Mouse (Mus musculus) heart, embryonic 13.5 days (tissue): Measurements from ENCODE around the gene Ttpal. TPM values are rescaled to one million over a fixed set of nuclear protein-coding genes. Genes with fewer than 3 reads are reported as not detected.

Experiments used
- ATAC-seq: fragments of 200-750 bp; cut with Nextera tagmentation; 2 replicates; pipeline ENCODE4 v1.8.0; 2017; ENCODE audit warnings: moderate TSS enrichment; ENCODE audit not compliant: insufficient number of reproducible peaks, low FRiP score, low TSS enrichment; ENCODE audit errors: extremely low read depth
- H3K27ac ChIP-seq: fragments of 300-500 bp; sonication (generic); replicated peaks from 2 replicates; pipeline ENCODE4 v1.5.1; 2015; ENCODE audit warnings: moderate library complexity, mild to moderate bottlenecking, inconsistent platforms
- H3K27me3 ChIP-seq: fragments of 300-500 bp; sonication (generic); replicated peaks from 2 replicates; pipeline ENCODE4 v1.6.1; 2015; ENCODE audit warnings: mild to moderate bottlenecking, inconsistent platforms
- H3K36me3 ChIP-seq: fragments of 300-500 bp; sonication (generic); 2 replicates; pipeline ENCODE4 v1.6.1; 2015; ENCODE audit warnings: mild to moderate bottlenecking, inconsistent platforms
- H3K4me1 ChIP-seq: fragments of 300-500 bp; sonication (generic); 2 replicates; pipeline ENCODE4 v1.6.1; 2015; ENCODE audit warnings: inconsistent platforms
- H3K4me2 ChIP-seq: fragments of 300-500 bp; sonication (generic); 2 replicates; pipeline ENCODE4 v1.6.1; 2015; ENCODE audit warnings: inconsistent platforms, mild to moderate bottlenecking, moderate library complexity
- H3K4me3 ChIP-seq: fragments of 300-500 bp; sonication (generic); 2 replicates; pipeline ENCODE4 v1.5.1; 2015; ENCODE audit warnings: moderate library complexity, mild to moderate bottlenecking, inconsistent platforms
- H3K9ac ChIP-seq: fragments of 300-500 bp; sonication (generic); 2 replicates; pipeline ENCODE4 v1.6.1; 2015; ENCODE audit warnings: inconsistent platforms, mild to moderate bottlenecking, moderate library complexity
- H3K9me3 ChIP-seq: fragments of 300-500 bp; sonication (generic); 2 replicates; pipeline ENCODE4 v1.6.1; 2016; ENCODE audit warnings: inconsistent platforms
- WGBS: fragments of 180-500 bp; shearing (Covaris S2); methylation state at CpG from one replicate; pipeline ENCODE4 v1.1.7; 2015; ENCODE audit warnings: mixed read lengths; 5-methylcytosine and 5-hydroxymethylcytosine counted together
- polyA plus RNA-seq: library from polyadenylated mRNA; unstranded; fragments of >200 nt; fragmentation: Nextera tagmentation; extraction: Ambion mirVana; gene quantifications from 2 replicates; pipeline ENCODE4 v1.2.1, GENCODE M21; 2015

Ttpal gene
- polyA plus RNA-seq, 1 experiment from 2014 or later = 18.8 TPM

DNA sequence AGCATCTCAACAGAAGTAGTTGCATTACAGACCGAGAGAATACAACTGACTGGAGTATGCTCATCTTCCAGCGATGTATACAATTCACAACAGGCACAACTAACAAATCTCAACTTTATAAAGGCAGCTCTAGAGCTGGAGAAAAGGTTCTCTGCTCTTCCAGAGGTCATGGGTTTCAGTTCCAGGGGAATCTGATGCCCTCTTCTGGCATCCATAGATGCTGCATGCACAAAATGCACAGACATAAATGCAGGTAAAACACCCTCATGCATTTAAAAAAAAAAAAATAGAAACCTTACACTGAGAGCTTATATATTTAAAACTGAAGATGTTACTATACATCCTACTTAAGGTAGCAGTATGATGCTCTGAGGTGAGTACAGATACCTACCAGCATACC lies 29.6 kb downstream of the Ttpal start:
- ATAC-seq = no peak
- peaks cover 98% of the 10 kb centered on the region for H3K36me3 ChIP-seq

DNA sequence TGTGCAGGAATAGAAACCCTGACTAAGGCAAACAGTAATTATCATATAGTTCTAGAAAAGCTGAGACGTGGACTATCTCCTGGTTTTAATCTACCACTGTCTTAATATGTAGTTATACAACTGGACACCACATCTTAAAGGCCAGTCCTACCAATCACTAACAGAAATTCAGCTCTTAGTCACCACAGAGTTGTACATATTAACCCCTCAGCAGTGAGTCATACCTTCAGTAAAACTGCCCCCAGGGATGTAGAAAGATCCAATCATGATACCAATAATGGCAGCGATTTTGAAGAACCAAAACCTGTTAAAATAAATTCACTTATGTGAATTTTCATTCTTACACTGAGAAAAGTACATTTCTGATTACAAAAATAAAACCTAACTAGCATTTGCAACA lies 32.1 kb downstream of the Ttpal start:
- H3K9me3 ChIP-seq = no peaks in the 10 kb centered on the region
- peaks cover 26% of the 10 kb centered on the region for H3K4me1 ChIP-seq
- no peak overlapping the region for H3K4me3 ChIP-seq
- H3K27me3 ChIP-seq = no peaks in the 10 kb centered on the region
- no peak overlapping the region for H3K9ac ChIP-seq
- no peak overlapping the region for H3K4me2 ChIP-seq
- no peak overlapping the region for H3K27ac ChIP-seq
- 83% methylated on average over 2 of the region's 2 CpGs for WGBS
- no peak for ATAC-seq
- peaks cover 78% of the 10 kb centered on the region for H3K36me3 ChIP-seq

More for the DNA sequence above, 29.6 kb downstream of the Ttpal start:
- no peak overlapping the region for H3K4me3 ChIP-seq
- WGBS = 91% methylated on average over 2 of the region's 2 CpGs
- H3K9ac ChIP-seq = no peak overlapping the region
- H3K9me3 ChIP-seq = no peaks in the 10 kb centered on the region
- no peak overlapping the region for H3K4me2 ChIP-seq
- H3K27ac ChIP-seq = no peak overlapping the region
- no peaks in the 10 kb centered on the region for H3K27me3 ChIP-seq
- H3K4me1 ChIP-seq = peaks cover 2% of the 10 kb centered on the region

DNA sequence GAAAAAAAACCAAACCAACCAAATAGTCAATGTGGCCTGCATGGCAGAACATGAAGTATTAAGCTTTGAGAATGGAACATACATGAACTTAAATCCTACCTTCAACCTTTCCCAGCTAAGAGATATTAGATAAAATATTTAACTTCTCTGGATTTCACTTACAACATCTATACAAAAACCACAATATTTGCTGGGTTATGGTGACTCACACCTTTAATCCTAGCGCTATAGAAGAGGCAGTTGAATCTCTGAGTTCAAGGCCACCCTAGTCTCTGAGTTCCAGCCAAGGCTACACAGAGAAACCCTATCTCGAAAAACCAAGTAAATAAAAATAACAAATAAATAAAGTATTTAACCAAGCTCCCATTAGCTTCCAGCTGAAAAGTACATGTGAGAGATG lies 33.9 kb downstream of the Ttpal start:
- 90% methylated on average over 2 of the region's 2 CpGs for WGBS

DNA sequence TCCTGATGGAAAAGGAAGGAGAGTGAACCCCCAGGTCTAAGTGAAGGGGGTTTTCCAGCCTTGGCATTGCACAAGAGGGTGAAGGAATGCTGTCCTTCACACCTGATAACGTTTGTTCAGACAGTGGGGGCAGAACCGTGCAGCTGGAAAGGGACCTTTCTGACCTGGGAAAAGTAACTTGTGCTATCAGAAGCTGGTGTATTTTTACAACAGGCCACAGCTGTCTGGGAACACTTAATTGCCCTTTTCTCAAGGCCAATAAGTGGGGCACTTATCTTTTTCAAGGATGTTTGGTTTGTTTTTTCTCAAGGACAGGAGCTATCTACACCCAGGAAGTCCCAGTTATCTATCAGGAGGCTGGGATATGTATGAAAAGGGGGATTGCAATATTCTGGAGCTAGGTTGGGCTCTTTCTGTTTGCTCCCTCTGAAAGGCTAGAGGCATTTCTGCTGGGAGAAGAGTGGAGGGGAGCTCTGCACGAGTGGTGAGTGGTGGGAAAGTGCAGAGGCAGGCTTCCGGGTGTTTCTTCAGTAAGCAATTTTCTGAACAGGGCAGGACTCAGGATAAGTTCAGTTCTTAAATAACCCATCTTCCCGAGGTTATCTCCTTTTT lies 35.6 kb downstream of the Ttpal start:
- Histone ChIP-seq H3K27me3 (no peaks in the 10 kb centered on the region), H3K4me3 (peak overlapping the region; percentile 13), H3K9ac (peak overlapping the region; percentile 62), H3K9me3 (no peaks in the 10 kb centered on the region), H3K4me1 (peaks cover 61% of the 10 kb centered on the region), H3K36me3 (peaks cover 58% of the 10 kb centered on the region), H3K27ac (peak overlapping the region; percentile 83), H3K4me2 (peak overlapping the region; percentile 76)
- no peak for ATAC-seq
- WGBS = 12% methylated on average over 5 of the region's 5 CpGs

More for the DNA sequence above, 33.9 kb downstream of the Ttpal start:
- Histone ChIP-seq H3K27ac (no peak overlapping the region), H3K4me3 (no peak overlapping the region), H3K36me3 (peaks cover 73% of the 10 kb centered on the region), H3K4me1 (peaks cover 45% of the 10 kb centered on the region), H3K9me3 (no peaks in the 10 kb centered on the region), H3K27me3 (no peaks in the 10 kb centered on the region), H3K4me2 (no peak overlapping the region), H3K9ac (no peak overlapping the region)
- no peak for ATAC-seq

DNA sequence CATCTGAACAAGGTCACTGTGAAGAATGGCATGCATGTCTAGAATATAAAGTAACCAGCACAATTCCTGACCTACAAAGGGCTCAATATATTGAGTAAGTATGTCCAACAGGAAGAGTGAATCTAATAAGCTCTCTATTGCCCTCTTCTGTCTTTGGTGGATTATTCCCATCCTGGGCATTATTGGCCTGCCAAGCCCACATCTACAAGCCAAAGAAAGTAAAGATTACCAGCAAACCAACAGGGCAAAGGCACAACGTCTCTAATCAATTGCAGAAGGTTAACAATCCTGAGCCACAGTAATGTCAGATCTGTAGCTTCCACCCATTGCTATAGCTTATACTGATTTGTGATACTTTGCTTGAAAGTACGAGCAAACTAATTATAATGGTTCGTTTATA lies 38.4 kb downstream of the Ttpal start:
- no peak for ATAC-seq
- H3K27ac ChIP-seq = 0 out of 2 replicates have a peak overlapping the region, but pooled peaks have one; percentile 100
- peaks cover 77% of the 10 kb centered on the region for H3K4me1 ChIP-seq
- WGBS = 83% methylated on average over 3 of the region's 3 CpGs
- H3K36me3 ChIP-seq = peaks cover 35% of the 10 kb centered on the region
- no peak overlapping the region for H3K9ac ChIP-seq
- peak overlapping the region; percentile 76 for H3K4me2 ChIP-seq
- no peaks in the 10 kb centered on the region for H3K9me3 ChIP-seq
- peak overlapping the region; percentile 97 for H3K4me3 ChIP-seq
- no peaks in the 10 kb centered on the region for H3K27me3 ChIP-seq

DNA sequence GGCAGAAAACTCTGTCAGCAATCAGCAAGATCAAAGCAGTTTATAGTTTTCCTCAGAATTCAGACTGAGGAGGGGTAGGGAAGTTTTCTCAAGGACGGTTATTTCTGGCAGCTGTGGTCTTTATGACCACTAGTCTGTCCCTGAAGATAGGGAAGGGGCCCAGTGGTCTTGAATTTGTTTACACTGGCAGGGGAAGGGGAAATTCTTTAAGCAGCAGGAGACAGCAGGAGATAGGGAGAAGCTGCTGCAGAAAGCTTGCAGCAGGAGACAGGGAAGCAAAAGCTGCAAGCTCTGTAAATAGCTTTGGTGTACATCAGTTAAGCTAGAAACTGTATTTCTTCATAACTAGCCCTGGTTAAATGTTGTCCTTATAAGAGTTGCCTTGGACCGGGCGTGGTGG lies 39.6 kb downstream of the Ttpal start:
- no peaks in the 10 kb centered on the region for H3K27me3 ChIP-seq
- ATAC-seq = no peak
- H3K4me2 ChIP-seq = peak overlapping the region; percentile 76
- H3K4me3 ChIP-seq = peak overlapping the region; percentile 97
- no peaks in the 10 kb centered on the region for H3K9me3 ChIP-seq
- H3K36me3 ChIP-seq = peaks cover 24% of the 10 kb centered on the region
- H3K4me1 ChIP-seq = peaks cover 82% of the 10 kb centered on the region
- peak overlapping the region; percentile 67 for H3K9ac ChIP-seq
- WGBS = 42% methylated on average over 3 of the region's 3 CpGs
- H3K27ac ChIP-seq = peak overlapping the region; percentile 100

DNA sequence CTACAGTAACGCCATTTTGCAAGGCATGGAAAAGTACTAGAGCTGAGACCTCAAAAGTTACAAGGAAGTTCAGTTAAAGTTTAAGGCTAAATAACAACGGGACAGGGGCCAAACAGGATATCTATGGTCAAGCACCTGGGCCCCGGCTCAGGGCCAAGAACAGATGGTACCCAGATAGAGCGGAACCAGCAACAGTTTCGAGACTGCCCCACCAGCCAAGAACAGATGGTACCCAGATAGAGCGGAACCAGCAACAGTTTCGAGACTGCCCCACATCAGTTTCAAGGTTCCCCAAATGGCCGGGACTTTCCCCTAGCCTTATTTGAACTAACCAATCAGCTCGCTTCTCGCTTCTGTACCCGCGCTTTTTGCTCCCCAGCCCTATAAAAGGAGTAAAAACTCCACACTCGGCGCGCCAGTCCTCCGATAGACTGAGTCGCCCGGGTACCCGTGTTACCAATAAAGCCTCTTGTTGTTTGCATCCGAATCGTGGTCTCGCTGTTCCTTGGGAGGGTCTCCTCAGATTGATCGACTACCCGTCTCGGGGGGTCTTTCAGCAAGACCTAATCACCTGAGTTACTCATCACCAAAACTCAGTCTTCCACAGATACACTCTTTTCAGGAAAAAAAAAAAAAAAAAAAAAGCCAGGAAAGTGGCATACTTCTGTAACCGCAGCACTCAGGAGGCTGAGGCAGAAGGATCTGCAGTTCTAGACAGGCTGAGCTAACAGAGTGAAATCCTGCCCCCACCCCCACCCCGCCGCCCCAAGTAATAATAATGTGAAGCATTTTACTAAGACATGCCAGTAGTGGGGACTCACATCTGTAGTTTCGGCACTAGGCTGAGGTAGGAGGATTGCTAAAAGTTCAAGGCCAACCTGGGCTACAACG lies 40.8 kb downstream of the Ttpal start:
- peak overlapping the region; percentile 97 for H3K4me3 ChIP-seq
- peak overlapping the region; percentile 100 for H3K27ac ChIP-seq
- H3K4me1 ChIP-seq = peaks cover 71% of the 10 kb centered on the region
- H3K9me3 ChIP-seq = no peaks in the 10 kb centered on the region
- peak overlapping the region; percentile 98 for H3K9ac ChIP-seq
- peaks cover 18% of the 10 kb centered on the region for H3K36me3 ChIP-seq
- no peaks in the 10 kb centered on the region for H3K27me3 ChIP-seq
- no peak for ATAC-seq
- H3K4me2 ChIP-seq = peak overlapping the region; percentile 76
- 81% methylated on average over 30 of the region's 30 CpGs for WGBS

DNA sequence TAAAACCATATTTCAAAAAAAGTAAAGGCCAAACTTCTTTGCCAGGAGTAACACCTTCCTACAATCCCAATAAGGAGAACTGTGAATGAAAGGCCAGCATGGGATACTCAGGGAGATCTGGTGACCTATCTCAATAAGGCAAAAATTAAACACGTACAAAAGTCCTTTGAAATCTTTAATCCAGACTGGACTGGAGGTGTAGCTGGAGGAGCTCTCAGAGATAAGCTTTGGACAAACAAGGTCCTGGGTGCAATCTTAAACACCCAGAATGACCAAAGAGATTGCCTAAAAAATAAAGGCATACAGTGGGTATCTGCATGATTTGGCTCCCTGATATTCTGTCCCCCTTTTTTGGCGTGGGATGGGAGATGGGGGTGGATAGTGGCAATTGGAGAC lies 41.5 kb downstream of the Ttpal start:
- no peaks in the 10 kb centered on the region for H3K27me3 ChIP-seq
- peak overlapping the region; percentile 98 for H3K9ac ChIP-seq
- 43% methylated on average over 2 of the region's 2 CpGs for WGBS
- H3K4me3 ChIP-seq = peak overlapping the region; percentile 97
- H3K36me3 ChIP-seq = peaks cover 18% of the 10 kb centered on the region
- no peak for ATAC-seq
- peaks cover 64% of the 10 kb centered on the region for H3K4me1 ChIP-seq
- H3K27ac ChIP-seq = peak overlapping the region; percentile 100
- no peaks in the 10 kb centered on the region for H3K9me3 ChIP-seq
- H3K4me2 ChIP-seq = peak overlapping the region; percentile 76

DNA sequence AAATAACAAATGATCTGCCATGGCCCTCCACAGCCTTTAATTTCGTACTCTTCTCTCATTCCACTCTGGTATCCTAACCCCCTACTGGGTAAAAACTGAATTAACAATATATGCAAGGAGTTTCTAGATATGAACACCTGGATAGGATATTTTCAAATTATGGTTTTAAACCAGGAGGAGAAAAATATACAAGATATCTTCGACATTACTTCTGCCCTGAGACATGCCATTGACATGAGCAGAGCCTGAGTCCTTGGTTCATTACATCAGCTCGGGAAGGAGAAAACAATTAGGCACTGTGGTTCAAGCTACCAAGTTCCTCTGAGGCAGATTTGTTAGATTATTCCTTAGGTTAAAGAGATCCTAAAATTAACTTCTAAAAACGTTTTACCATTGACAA lies 41.9 kb downstream of the Ttpal start:
- H3K4me2 ChIP-seq = peak overlapping the region; percentile 76
- peak overlapping the region; percentile 97 for H3K4me3 ChIP-seq
- no peaks in the 10 kb centered on the region for H3K9me3 ChIP-seq
- H3K36me3 ChIP-seq = peaks cover 18% of the 10 kb centered on the region
- H3K27ac ChIP-seq = peak overlapping the region; percentile 100
- H3K4me1 ChIP-seq = peaks cover 59% of the 10 kb centered on the region
- H3K9ac ChIP-seq = peak overlapping the region; percentile 98
- 5% methylated on average over 4 of the region's 4 CpGs for WGBS
- H3K27me3 ChIP-seq = no peaks in the 10 kb centered on the region
- ATAC-seq = no peak

DNA sequence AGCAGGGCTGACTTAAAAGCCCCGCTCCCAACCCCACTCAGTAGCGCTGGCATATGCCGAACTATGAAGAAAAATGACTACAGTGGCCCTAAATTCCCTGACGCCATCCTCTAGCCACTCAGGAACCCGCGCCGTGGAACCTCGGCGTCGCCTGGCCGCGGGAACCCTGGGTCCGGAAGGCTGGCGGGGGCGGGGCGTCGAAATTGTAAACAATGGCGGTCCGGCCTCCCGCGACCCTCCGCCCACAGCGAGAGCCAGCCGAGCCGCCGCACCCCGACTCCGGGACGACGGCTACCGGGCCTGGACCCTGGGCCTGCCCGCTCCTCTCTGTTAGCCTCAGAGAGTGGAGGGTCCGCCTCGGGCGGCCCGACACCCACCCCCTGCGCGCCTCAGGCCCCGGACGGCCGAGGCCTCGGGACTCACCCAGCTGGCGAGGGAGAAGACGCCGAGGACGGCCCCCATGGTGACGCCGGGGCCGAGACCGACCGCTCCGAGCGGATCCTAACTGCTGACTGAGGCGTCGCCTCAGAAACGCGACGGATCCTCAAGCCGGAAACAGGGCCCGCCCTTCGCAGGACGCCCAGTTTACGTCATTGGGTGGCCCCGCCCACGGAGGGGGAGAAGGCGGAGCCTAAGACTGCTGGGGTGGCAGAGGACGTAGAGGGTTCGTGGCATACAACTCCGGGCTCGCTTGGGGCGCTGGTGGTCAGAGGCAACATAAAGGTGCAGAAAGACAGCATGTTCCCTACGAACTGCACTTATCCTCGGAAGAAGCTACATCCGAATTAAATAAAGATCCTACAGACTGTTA lies 42.7 kb downstream of the Ttpal start, which contains the start of gene Serinc3:
Gene Serinc3 (minus strand): TSS at position 557 of the 811 bp plus-strand sequence.
- Histone ChIP-seq H3K4me2 (peak within 1 kb of the TSS; percentile 76), H3K27me3 (no peaks in the 10 kb centered on the region), H3K27ac (peak within 1 kb of the TSS; percentile 100), H3K4me1 (peaks cover 52% of the 10 kb centered on the region), H3K9me3 (no peaks in the 10 kb centered on the region), H3K4me3 (peak within 1 kb of the TSS; percentile 97), H3K9ac (peak within 1 kb of the TSS; percentile 98), H3K36me3 (peaks cover 18% of the 10 kb centered on the region)
- ATAC-seq = peak; percentile 91
- WGBS = under 1% methylated on average over 74 of the region's 74 CpGs
